Mouse (Mus musculus) cerebellum, adult (tissue): ENCODE data around the gene Naa38.

Experiments used
- ATAC-seq: cut with Nextera tagmentation; 2 replicates; pipeline ENCODE4 v1.9.2; 2017; ENCODE audit warnings: mild to moderate bottlenecking, moderate library complexity, mixed read lengths; ENCODE audit not compliant: insufficient number of reproducible peaks, low FRiP score, low TSS enrichment

Naa38 gene

DNA sequence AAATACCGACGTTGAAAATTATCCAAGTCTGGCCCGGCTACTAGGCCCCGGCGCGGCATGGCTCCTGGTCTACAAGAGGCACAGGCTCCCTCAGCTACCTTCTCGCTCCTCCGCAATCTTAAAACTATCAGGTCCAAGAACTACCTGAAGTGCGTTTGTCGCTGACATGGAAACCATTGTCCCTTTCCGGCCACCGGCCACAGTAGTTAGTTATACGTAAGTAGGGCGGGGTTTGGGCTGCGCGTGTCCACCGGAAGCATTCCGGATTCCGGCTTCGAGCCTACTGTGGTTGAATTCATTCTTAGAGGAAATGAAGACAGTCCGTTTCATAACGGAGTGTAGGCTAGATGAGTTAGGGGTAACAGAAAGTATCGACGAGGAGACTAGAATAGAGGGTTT lies at the start of gene Naa38, which contains the start of gene Cyb5d1:
Gene Naa38 (plus strand): TSS at position 253 of the 399 bp plus-strand sequence.
Gene Cyb5d1 (minus strand): TSS at position 397 of the 399 bp plus-strand sequence.
- peak; percentile 37; the same call in 1 of the 2 replicates for ATAC-seq

DNA sequence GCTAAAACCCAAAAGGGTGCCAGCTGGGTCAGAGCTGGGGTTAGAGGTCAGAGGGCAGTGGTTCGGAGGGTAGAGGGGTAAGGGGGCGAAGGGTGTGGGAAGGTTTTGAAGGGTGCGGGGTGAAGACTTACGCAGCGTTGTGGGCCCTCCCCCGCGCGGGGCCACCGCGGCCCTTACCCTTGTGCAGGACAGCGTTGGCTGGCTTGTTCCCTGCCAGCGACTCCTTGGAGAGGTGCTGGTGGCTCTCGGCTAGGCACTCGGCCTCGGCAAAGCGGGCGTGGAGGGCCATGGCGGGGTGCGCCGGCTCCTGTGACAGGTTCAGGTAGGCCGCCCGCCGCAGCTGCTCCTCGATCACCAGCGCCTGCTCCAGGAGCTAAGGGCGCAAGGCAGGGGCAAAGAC lies 48.8 kb upstream of the Naa38 start:
- ATAC-seq = no peak

DNA sequence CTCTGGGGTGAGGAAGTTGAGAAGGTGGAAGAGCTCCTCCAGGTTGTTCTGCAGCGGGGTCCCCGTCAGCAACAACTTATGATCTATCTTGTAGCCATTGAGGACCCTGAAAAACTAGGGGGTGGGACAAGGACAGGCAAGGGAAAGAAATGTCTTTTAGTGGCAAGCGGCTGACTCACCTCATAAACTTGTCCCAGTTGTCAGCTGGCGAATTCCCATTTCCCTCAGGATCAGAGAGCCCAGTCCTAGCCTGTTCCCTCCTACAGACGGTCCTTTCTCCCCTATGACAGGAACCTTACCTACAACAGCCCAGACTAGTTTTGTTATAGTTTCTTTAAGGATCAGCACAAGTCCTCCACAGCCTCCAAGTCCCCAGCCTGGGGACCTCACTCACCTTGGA lies 38.7 kb upstream of the Naa38 start:
- no peak for ATAC-seq

DNA sequence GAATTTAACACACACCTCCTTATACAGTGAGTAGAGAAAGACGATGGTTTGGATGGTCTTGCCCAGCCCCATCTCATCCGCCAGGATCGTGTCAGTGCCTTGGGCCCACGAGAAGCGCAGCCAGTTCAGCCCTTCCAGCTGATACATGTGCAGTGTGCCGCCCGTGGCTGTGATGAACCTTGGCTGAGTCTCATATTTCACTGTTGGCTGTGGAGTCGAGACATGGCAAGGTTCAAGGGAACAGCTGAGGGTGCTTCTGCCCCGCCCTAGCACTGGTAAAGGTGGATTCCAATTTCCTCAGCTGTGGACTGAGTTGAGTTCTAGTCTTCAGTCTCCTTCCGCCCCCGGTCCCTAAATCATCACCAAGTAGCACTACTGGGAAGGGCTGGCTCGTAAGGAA lies 37.6 kb upstream of the Naa38 start:
- no peak for ATAC-seq

DNA sequence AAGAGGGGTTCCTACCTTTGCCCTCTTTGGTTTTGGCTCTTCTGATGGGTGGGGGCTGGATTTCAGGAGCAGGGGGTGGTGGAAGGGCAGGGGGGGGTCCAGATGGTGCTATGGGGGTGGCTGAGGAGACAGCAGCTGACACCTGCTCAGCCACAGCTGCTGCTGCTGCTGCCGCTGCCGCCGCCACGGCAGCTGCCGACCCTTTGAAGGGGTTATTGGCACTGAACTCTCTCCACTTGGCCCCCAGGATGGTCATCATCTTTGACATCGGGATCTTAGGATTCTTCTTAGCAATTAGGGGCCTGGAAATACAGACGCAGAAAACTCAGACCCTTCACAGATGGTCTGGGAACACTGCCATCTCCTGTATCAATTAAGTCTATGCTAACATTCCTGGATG lies 33.3 kb upstream of the Naa38 start:
- ATAC-seq = no peak

DNA sequence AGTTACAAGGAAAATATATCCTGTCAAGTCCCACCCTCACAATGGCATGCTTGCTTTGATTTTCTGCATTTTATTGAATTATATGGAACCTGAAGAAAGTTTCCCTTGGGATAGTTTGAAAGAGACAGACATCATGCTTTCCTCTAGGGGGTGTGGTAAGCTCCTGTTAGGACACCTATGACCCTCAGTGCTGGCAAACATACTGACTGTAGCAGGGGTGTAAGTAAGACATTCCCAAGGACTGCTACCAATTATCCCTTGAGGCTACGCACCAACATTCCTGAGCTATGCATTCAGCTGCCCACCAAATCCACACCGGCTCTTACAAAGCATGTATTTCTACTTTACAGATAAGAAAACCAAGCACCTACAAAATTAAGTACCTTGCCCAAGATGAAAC lies 32.8 kb upstream of the Naa38 start:
- no peak for ATAC-seq

DNA sequence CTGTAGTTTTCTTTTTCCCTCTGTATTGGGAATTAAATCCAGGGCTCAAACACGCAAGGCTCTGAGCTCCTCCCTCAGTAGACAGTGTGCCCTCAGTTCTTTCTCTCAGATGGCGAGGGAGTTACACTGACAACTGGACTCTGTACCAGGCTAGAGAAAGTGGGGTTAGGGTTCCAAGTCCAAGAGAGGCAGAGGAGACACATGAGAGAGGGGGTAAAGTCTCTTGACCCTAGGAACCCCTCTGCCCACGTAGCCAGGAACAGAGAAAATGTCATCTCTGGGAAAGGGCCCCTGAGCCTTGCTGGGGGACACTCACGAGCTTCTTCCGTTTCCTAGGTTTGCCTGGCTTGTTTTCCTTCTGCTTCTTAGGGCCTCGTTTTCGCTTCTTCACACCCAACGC lies 30.9 kb upstream of the Naa38 start:
- no peak for ATAC-seq

DNA sequence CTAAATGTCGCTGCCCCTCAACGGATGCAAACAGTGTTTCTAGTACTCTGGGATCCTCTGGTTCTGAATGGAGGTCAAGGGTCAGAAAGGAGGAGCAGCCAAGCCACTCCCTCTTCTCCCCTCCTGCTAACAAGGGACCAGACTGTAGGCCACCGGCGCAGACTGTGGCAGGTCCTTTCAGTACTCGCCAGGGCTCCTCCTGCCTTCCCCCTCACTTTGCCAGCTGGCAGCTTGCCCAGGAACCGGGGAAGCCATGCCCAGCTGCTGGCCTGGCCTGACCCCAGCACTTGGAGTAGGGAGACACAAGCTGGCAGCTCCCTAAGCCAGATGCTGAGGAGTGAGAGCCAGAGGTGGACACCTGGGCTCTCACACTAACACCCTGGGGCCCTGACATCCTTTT lies 30.4 kb upstream of the Naa38 start:
- 0 out of 2 replicates have a peak, but pooled peaks have one; percentile 37 for ATAC-seq

DNA sequence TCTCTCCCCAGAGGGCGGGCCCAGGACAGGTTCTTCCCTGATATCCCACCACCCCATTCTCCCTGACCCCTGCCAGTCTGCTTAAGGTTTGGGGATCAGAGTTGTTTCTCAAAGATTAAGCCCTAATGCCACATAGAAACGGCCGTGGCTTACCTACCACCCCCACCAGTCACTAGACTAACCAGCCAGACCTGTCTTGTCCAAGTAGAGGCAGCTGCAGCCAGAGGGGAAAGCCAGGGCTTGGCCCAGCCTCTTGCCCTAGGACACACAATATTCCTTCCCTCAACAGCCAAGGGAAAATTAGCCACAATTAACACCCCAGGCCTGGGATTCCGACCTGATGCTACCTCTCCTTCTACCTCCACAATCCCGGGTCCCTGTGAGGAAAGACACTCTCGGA lies 29.6 kb upstream of the Naa38 start:
- ATAC-seq = no peak

DNA sequence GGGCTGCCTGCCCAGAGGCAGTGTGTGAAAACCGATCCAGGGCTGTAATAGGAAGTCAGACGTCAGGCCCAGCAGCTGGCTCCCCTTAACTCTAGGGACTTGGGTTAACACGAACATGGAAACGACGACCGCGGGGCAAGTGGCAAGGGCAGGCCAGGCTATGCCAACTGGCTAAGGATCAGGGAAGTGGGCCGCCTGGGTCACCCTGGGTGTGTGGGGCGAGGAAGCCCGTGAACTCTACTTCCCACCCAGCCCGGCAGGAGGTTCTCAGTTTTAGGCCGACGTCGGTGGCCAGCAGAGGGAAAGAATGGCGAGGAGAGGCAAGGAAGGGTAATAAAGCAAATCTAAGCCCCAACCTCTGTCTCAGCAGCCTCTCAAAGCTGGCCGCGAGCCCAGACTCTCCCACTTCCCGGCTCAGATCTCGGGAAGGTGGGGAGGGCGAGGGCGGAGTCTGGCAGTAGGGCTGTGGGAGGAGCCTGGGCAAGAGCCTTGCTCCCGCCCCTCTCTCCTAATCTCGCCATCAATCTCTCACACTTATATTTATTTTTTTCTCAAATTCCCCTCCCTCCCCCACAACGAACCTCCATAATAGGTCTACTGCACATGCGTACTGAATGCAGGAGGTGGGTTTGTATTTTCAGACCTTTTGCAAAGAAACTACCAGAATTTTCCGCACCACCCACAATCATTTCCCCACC lies 29.0 kb upstream of the Naa38 start:
- ATAC-seq = no peak

DNA sequence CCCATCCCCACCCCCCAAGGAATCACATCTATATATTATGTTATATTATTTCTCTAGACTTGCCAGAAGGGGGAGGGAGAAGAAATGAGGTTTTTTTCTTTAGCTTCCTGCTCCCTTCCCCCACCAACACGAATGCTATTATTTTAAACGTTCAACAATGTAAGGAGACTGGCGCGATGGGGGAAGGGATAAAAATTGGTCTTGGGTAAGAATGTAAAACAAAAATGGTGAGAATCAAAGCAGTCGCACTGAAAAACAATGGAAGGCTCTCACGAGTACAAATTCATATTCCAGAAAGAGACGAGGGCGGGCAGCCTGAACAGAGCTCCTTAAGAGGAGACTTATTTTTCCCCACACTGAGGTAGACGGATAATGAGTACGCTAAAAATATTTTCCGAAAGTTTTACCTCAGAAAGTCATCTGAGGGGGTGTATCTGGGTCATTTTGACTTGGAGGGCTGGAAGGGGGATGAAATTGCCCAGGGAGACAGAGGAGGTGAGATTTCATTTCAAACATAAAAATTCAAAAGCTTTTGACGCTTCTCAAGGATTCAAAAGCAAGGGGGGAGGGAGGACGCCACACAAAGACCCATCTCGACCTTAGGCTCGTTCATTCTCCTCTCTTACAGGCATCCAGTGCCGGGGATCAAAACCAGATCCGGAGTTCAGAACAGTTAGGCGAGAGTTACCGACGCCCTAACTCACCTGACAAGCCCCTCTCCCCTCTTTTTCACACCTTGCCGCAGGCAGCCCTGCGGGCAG lies 28.3 kb upstream of the Naa38 start:
- ATAC-seq = no peak

DNA sequence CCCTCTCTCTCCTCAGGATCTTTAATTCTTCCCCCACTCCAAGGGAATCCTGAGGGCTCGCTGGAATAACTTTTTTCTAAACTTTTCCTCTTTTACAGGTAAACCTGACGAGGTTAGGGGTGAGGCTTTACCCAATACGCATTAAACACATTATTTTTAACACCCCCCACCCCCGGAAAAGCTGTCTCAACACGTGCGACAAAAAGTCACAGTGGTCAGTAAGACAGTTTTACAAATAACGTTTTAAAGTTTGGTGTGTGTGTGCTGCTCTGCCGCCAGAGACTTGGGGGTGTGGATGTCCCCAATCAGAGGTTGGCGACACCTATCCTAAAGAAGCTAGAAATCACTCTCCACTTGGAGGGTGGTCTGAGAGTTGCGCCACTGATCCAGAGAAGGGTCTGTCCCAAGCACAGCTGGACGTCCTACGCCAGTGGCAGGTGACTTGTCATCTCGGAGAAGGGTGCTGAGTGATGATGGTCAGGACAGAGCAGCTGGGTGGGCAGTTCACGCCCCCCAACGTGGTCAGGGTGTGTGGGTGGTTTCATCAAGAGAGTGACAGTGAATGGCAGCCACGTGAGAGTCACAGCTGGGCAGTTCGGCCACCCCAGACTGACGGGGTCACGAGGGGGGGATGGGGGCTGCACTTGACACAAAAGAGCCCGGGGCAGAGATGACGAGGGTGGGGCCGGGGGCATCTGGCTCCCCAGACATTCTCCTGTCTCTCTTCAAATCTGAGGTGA lies 27.5 kb upstream of the Naa38 start:
- ATAC-seq = no peak

DNA sequence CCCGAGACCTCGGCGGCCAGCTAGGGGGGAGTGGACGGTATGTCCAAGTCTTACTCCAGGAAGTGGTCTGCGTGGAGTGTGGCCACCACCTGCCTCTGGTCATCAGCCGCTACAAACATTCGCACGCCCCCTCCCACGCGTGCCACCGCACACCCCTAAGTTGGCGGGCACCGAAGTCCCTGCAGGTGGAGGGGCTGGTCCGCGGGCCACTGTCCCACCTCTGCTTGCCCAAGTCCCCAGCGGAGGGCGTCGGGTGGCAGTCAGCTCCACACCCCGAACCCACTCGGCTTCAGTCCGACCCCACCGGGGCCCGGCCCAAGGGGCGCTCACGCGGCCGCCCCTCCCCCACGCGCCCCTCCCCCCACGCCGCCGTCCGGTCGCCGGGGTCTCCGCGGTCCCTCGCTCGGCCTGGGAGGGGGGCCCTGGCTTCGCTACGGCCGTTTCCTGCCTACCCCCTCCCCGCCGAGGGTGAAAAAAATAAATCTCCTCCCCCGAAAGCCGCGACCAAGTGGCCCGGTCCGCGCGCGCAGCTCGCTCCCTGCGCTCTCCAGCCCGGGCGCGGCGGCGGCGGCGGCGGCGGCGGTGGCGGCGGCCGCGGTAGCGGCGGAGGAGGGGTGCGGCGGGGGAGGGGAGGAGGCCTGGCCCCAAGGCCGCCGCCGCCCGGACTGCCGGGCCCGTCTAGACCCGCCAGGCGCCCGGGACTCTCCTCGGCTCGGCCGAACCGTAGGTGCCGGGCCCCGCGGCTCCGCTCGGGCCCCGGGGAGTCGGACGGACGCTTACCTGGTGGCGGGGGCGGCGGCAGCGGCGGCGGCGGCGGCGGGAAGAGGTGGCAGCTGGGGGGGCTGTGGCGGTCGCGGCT lies 26.7 kb upstream of the Naa38 start:
- no peak for ATAC-seq

DNA sequence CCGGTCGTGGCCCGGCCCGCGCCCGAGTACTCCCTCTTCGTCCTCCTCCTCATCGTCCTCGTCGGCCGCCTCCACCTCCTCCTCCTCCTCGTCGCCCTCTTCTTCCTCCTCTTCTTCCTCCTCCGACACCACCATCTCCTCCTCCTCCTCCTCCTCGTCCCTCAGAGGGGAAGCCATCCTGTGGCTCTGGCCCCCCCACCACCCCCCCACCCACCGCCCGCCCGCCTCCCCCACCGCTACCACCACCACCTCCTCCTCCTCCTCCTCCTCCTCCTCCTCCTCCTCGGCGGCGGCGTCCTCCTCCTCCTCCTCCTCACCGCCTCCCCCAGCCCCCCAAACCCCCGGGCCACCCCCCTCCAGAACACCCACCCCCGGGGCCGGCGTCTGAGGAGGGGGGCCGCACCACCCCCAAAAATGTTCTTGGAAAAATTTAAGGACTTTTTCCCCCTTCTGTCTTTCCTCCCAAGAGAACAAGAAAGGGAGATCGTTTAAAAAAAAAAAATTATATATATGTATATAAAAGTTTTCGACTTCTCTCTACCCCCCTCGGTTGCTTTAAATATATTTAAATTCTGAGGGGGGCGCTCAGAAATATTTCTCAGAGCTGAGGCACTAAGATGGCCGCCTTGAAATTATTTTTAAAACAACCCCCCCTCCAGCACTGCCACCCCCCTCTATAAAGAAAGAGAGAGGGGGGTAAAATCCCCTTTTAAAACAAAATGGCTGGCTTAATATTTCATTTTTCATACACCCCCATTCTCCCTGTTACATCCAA lies 25.9 kb upstream of the Naa38 start, which contains the start of gene Chd3:
Gene Chd3 (minus strand): TSS at position 192 of the 775 bp plus-strand sequence.
- no peak for ATAC-seq

DNA sequence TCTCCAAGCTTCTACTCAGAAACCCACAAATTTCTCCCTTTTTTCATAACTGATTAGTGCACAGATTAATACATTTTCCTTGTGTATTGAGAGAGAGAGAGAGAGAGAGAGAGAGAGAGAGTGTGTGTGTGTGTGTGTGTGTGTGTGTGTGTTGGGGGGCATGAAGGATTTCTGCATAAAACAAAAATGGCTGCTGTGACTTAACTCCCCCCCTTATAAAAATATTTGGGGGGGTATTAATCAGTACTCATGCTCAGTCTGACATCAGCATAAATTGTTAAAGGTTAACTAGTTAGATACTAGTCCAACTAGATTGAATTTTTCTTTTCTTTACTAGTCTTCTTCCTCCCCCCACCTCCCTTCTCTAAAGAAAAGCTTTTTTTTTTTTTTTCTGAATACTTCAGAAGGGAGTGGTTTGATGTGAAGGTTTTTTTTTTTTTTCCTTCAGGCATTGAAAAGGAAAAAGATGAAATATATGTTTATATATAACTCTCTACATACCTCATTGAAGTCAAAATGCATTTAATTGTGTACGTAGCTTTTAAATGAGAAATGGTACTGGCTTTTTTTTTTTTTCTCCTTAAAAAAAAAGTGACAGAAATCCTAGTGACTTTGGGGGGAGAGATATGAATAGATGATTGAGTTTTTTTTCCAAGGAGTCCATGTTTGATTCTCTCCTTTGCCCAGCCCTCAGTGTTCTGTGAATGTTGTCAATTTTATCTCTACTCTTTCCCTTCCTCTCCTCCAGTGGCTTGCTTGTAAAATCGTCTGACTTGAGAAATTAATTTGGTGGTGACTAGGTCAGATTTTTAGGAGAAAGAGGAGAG lies 25.1 kb upstream of the Naa38 start:
- ATAC-seq = no peak

DNA sequence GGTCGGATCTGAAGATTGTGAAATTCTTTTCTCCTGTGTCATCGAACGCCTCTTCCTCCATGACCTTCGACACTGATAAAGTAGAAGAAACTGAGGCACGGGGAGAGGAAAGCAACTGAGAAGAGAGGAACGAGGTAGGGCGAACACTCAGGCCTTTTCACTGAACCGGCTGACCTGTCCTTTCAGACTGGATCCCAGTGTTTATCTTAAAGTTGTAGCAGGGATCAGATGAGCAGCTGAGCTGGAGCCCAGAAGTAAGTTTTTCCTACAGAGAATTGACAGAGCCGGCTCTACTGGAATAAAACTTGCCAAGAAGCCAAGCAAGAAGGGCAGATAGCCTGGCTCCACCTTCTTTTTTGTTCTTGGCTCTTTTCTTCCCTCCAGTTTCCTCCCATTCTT lies 24.5 kb upstream of the Naa38 start:
- no peak for ATAC-seq

DNA sequence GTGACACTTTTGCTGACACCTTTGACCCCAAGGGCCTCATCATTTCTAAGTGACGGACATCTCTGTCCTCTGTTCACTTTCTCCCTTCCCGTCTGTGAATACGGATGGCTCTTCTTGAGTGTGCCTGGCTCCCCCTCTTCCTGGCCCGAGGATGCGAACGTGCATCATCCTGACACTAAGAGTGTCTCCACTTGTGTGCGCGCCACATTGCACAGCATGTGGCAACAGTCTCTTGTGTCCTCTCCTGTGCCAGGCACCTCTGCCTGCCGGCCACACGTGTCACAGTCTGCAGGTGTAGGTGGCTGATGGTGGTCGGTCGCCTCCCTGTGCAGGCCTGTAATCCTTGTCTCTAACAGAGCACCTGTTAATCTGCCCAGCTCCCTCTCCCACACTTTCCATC lies 23.7 kb upstream of the Naa38 start:
- ATAC-seq = no peak

DNA sequence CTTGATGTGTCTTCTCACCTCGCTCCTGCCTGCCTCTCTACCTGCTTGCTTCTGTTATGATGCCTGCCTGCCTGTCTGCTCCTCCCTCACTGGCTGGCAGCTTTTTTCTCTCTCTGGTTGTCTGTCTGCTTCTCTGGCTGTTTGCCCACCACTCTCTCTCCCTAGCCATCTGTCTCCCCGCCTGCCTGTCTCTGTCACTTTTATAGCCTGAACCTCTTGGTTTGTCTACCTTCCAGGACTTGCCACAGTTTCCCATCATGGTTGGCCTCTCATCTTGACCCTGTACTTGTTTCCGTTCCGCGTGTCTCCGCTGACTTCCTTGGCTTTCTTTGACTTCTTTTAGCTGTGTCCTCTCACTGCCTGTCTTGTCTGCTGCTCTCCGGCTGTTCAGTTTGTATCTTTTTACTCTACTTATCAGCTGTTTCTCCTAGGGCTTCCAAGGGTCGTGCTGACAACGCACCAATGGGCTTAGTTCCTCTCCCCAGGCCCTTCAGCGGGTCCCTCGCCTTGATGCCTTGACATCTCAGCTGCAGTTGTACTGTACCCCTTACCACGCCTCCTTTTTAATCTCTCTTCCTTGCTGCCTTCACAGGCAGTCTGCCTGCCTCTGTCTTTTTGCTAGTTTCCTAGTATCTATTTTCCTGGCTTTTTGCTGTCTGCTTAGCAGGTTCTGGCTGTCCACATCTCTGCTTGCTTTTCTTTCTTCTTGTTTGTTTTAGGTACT lies 23.1 kb upstream of the Naa38 start:
- peak; percentile 76; the same call in 1 of the 2 replicates for ATAC-seq
